Mouse (Mus musculus) cerebellum, postnatal 14 days (tissue): ENCODE results near the gene N4bp1.

Source experiments
- DNase-seq, 2 experiments: peaks; one replicate each; pipeline ENCODE4 v3.0.0; 2021; ENCODE audit warnings: mixed read lengths in 2 of 2

Gene N4bp1

DNA sequence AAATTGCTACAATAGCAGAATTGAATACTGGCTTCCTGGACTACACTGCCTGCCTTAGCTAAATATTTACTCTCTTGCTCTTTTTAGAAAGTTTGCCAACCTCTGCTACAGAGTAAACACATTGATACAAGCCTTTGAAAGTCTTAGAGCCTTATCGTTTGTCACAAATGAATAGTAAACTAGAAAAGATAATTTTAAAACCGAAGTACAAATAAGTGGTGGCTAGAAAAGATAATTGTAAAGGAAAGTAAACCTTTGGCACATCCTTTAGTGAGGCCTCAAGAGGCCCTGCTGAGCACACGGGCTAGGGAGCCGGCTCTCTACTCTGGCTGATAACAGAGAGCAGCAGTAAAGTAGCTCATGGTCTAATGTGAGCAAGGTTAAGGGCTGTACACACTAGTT is 126.0 kb downstream of the N4bp1 start:
- no peak for DNase-seq

DNA sequence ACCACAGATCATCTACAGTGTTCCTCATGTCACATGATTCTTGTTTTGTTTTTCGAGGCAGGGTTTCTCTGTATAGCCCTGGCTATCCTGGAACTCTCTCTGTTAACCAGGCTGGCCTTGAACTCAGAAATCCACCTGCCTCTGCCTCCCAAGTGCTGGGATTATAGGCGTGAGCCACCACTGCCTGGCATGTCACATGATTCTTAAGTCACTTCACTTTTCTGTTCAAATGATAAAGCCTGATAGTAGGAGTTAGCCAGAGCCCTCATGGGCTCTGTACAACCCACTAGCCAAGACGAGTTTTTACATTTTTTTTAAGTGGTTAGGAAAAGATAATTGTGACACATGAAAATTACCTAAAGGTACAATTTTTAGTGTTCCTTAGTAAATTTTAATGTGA is 126.4 kb downstream of the N4bp1 start:
- no peak for DNase-seq
